Mouse (Mus musculus) ES-Bruce4 (cell line): ENCODE data around the gene Fopnl.

Source experiments
- CTCF ChIP-seq: IDR thresholded peaks from one replicate; pipeline ENCODE4 v1.8.1; 2011; ENCODE audit warnings: low read depth, low read length
- POLR2A ChIP-seq: IDR thresholded peaks from one replicate; pipeline ENCODE4 v1.8.1; 2011; ENCODE audit warnings: low read length; ENCODE audit not compliant: insufficient read depth

DNA sequence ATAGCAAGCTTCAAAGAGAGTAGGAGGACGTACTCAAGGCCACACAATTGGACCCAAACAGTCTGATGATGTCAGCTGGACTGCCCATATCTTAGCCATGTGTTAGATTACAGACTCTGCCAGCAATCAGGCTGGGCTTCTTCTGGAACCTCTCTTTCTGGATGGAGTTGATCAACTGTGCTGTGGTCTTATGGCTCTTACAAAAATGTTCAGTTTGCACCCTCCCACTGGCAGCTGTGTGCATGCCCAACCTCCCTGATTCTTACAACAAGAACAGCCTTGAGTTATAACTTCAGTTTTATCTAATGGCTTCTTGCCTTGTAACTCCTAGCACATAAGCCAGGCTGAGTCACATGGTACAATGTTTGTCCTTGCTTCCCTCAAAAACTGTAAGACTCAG, 11.0 kb upstream of the Fopnl start:
- TF ChIP-seq CTCF: no peak
- no peak for TF ChIP-seq POLR2A
